Mouse (Mus musculus): ENCODE data around the gene Cyp3a13.
"Not testable (repeated sequence)": the region's sequence is repeated elsewhere in the genome, so short reads cannot be mapped to it uniquely, and the experiment has no call there.

Cyp3a13 gene

DNA sequence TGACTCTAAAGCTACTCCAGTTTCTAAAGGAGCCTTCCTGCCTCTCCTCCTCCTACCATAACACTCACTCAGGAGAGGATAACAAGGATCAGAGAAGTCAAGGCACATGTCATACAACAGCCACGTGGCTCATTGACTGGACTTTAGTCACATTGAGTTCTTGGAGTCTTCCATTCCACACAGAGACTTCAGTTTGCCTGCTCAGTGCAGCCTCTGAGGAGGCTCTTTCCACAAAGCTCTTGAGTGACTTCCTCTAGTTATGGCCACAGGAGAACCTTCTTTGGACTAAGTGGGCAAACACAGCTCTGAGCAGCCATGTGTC is 49.1 kb downstream of the Cyp3a13 start:
- DNase-seq (ENCODE audit: inconsistent ontology term), result not testable (repeated sequence)

DNA sequence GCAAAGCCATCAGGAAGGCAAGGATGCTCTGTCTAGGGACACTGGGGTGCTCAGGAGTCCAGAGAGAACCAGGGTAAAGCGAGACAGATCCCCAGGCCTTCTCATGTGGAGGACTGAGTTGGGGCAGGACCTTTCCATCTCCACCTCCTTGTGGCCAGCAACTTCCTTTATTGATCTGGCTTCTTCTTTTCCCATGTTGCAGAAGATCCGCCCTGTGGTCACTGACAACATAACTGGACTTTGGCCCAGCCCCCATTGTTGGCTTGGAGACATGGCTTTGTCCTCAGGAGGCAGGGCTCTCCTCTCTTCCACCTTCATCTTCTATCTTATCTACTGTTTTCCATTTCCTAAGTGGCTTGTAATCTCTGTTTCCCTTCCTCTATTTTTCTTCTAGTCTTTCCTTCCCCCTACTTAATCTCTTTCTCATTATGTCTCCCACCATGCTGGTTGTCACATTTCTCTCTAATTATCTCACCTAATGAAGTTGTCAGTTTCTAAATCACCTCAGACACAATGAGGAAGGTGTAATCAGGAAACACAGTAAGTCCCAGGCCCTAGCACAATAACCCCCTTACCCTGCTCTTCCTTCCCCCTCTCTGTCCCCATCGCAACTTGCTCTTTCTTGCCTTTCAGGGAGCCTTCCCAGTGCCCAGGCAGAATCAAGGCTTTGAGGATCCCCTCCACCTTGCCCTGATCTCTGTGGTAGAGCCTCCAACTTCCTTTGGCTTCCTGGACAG is 49.6 kb downstream of the Cyp3a13 start, which contains the start of gene Pilrb2:
TSS of gene Pilrb2 (minus strand) at position 172 of the 737 bp plus-strand sequence.
- DNase-seq (ENCODE audit: inconsistent ontology term), result not testable (repeated sequence)

DNA sequence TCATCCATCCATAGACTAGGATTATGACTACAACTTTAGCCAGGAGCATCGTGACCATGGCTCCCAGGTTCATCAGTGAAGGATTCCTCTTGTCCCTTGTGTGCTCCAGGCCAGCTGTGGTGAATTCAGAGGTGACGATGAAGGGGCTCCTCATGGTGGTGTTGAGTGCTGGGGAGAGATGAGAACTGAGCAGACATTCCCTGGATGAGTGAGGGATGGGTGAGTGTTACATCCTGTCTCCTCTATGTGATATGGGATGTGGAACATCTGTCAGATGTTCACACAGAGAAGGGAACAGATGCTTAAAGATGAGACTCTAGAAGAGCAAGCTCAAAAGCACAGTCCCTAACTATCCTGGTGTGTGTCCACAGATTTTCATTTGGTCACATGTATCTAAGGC is 52.8 kb downstream of the Cyp3a13 start:
- DNase-seq (ENCODE audit: inconsistent ontology term), result not testable (repeated sequence)

DNA sequence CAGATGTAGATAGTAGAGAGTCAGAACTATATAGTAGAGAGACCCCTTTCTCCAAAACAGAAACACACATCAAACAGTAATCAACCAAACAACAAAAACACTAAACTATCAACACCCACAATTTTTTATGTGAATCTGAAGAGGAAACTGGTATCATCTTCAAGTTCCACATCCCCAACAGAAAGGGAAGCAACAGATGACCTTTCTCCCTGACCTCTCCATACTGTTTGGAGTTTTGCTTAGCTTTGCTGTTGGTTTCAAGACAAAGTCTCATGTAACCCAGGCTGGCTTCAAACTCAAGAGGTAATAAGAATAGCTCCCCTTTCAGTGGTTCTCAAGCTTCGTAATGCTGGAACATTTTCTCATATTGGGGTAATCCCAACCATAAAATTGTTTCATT is 57.4 kb downstream of the Cyp3a13 start:
- not testable (repeated sequence) for DNase-seq (ENCODE audit: inconsistent ontology term)

DNA sequence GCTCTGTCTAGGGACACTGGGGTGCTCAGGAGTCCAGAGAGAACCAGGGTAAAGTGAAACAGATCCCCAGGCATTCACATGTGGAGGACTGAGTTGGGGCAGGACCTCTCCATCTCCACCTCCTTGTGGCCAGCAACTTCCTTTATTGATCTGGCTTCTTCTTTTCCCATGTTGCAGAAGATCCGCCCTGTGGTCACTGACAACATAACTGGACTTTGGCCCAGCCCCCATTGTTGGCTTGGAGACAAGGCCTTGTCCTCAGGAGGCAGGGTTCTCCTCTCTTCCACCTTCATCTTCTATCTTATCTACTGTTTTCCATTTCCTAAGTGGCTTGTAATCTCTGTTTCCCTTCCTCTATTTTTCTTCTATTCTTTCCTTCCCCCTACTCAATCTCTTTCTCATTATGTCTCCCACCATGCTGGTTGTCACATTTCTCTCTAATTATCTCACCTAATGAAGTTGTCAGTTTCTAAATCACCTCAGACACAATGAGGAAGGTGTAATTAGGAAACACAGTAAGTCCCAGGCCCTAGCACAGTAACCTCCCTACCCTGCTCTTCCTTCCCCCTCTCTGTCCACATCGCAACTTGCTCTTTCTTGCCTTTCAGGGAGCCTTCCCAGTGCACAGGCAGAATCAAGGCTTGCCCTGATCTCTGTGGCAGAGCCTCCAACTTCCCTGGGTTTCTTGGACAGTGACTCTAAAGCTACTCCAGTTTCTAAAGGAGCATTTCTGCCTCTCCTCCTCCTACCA is 63.3 kb downstream of the Cyp3a13 start, which contains the start of gene Pilrb1:
TSS of gene Pilrb1 (minus strand) at position 147 of the 751 bp plus-strand sequence.
- not testable (repeated sequence) for DNase-seq (ENCODE audit: inconsistent ontology term)

DNA sequence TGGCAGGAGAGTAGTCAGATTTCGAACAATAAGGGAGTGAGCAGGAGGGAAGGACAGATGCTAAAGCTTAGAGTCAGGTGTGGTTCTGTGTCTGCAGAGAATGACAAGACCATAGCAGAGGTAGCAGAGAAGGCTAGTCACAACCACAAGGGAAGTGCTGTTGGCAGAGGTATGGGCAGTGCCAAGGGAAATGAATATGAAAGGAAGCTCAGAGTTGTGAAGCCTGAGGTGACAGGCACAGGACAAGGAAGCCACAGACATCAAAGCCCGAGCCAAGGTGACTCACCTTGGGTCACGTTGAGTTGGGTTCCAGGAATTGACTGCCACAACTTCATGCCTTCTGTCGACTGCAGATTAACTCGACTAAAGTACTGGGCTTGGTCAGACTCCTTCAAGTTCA is 64.5 kb downstream of the Cyp3a13 start:
- DNase-seq (ENCODE audit: inconsistent ontology term), result not testable (repeated sequence)

DNA sequence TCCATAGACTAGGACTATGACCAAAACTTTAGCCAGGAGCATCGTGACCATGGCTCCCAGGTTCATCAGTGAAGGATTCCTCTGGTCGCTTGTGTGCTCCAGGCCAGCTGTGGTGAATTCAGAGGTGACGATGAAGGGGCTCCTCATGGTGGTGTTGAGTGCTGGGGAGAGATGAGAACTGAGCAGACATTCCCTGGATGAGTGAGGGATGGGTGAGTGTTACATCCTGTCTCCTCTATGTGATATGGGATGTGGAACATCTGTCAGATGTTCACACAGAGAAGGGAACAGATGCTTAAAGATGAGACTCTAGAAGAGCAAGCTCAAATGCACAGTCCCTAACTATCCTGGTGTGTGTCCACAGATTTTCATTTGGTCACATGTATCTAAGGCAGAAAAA is 66.5 kb downstream of the Cyp3a13 start:
- DNase-seq (ENCODE audit: inconsistent ontology term), result not testable (repeated sequence)

DNA sequence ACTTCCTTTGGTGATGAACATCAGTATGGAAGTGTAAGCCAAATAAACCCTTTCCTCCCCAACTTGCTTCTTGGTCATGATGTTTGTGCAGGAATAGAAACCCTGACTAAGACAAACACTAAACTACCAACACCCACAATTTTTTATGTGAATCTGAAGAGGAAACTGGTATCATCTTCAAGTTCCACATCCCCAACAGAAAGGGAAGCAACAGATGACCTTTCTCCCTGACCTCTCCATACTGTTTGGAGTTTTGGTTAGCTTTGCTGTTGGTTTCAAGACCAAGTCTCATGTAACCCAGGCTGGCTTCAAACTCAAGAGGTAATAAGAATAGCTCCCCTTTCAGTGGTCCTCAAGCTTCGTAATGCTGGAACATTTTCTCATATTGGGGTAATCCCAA is 71.1 kb downstream of the Cyp3a13 start:
- DNase-seq (ENCODE audit: inconsistent ontology term), result not testable (repeated sequence)
